Mouse (Mus musculus) granulocyte monocyte progenitor cell, adult 5-6 weeks (primary cell): ENCODE results near the gene Gm45623. TPM values are rescaled to one million over a fixed set of nuclear protein-coding genes. Genes with fewer than 3 reads are reported as not detected.
A peak's percentile ranks its signal among the peaks of the same experiment; 100 is the strongest.

ENCODE experiments used
- ATAC-seq: replicated peaks from 2 replicates; pipeline ENCODE4 v1.8.0; 2016; ENCODE audit warnings: mild to moderate bottlenecking, moderate TSS enrichment, inconsistent platforms; ENCODE audit not compliant: poor library complexity, severe bottlenecking
- total RNA-seq, 2 experiments: library from RNA; stranded (forward) in 1 of 2; stranded (reverse) in 1 of 2; fragments of 200-712, 200-1000 nt in 1 of 2; fragments of >200 nt in 1 of 2; fragmentation: Nextera tagmentation in 1 of 2; gene quantifications; 2 replicates each; pipeline ENCODE4 v1.2.3; 2014 to 2017

The Gm45623 gene
- total RNA-seq, 2 experiments from 2014 or later: not detected

GRCm38 (mm10) chr13:56757201-56757600 lies 3.6 kb upstream of the Gm45623 start:
- ATAC-seq: no peak

GRCm38 (mm10) chr13:56755871-56756270 lies 2.2 kb upstream of the Gm45623 start:
- 0 out of 2 replicates have a peak, but pooled peaks have one; percentile 21 for ATAC-seq

- ATAC-seq: no peak
These were observed 994 bp downstream of the Gm45623 start for GRCm38 (mm10) chr13:56752474-56753191.

- no peak for ATAC-seq
These were observed 1.9 kb downstream of the Gm45623 start for GRCm38 (mm10) chr13:56751774-56752173.

GRCm38 (mm10) chr13:56749377-56749776 lies 4.2 kb downstream of the Gm45623 start:
- ATAC-seq: no peak

- no peak for ATAC-seq
These were observed 6.1 kb downstream of the Gm45623 start for GRCm38 (mm10) chr13:56747554-56747953.

- no peak for ATAC-seq
These were observed 6.7 kb downstream of the Gm45623 start for GRCm38 (mm10) chr13:56746739-56747532.

- no peak for ATAC-seq
These were observed 11.2 kb downstream of the Gm45623 start for GRCm38 (mm10) chr13:56742325-56742901.

- ATAC-seq: no peak
These were observed 11.9 kb downstream of the Gm45623 start for GRCm38 (mm10) chr13:56741691-56742090.

- ATAC-seq: no peak
These were observed 13.1 kb downstream of the Gm45623 start for GRCm38 (mm10) chr13:56740496-56740895.

- no peak for ATAC-seq
These were observed 14.1 kb downstream of the Gm45623 start for GRCm38 (mm10) chr13:56739556-56739955.

GRCm38 (mm10) chr13:56735212-56735875 lies 18.3 kb downstream of the Gm45623 start:
- ATAC-seq: no peak

- ATAC-seq: no peak
These were observed 19.0 kb downstream of the Gm45623 start for GRCm38 (mm10) chr13:56734617-56735016.

GRCm38 (mm10) chr13:56729046-56729445 lies 24.6 kb downstream of the Gm45623 start:
- ATAC-seq: no peak

GRCm38 (mm10) chr13:56726551-56726950 lies 27.1 kb downstream of the Gm45623 start:
- ATAC-seq: no peak

GRCm38 (mm10) chr13:56712221-56712620 lies 41.4 kb downstream of the Gm45623 start:
- no peak for ATAC-seq

- ATAC-seq: no peak
These were observed 43.0 kb downstream of the Gm45623 start for GRCm38 (mm10) chr13:56710620-56711019.

GRCm38 (mm10) chr13:56707606-56708005 lies 46.0 kb downstream of the Gm45623 start:
- no peak for ATAC-seq

GRCm38 (mm10) chr13:56707111-56707510 lies 46.5 kb downstream of the Gm45623 start:
- no peak for ATAC-seq

GRCm38 (mm10) chr13:56704596-56704995 lies 49.0 kb downstream of the Gm45623 start:
- no peak for ATAC-seq

GRCm38 (mm10) chr13:56703871-56704321 lies 49.7 kb downstream of the Gm45623 start:
- ATAC-seq: peak; percentile 23
